Mouse (Mus musculus) hindbrain, postnatal 0 days (tissue): Measurements from ENCODE around the gene Kcnj11. TPM values are rescaled to one million over a fixed set of nuclear protein-coding genes. Genes with fewer than 3 reads are reported as not detected.

Experiments
- ATAC-seq: fragments of 200-750 bp; cut with Nextera tagmentation; 2 replicates; pipeline ENCODE4 v1.8.0; 2017; ENCODE audit warnings: mild to moderate bottlenecking, moderate TSS enrichment, moderate library complexity
- DNase-seq: peaks from one replicate; pipeline ENCODE4 v3.0.0-alpha.2; 2015; ENCODE audit warnings: low spot score
- H3K27ac ChIP-seq: fragments of 300-500 bp; sonication (generic); 2 replicates; pipeline ENCODE4 v1.5.1; 2014; ENCODE audit warnings: mild to moderate bottlenecking
- H3K27me3 ChIP-seq: fragments of 300-500 bp; sonication (generic); 2 replicates; pipeline ENCODE4 v1.6.1; 2014; ENCODE audit warnings: low read length, mixed read lengths; ENCODE audit not compliant: insufficient read depth
- H3K36me3 ChIP-seq: fragments of 300-500 bp; sonication (generic); 2 replicates; pipeline ENCODE4 v1.6.1; 2014; ENCODE audit warnings: low read length, mixed read lengths; ENCODE audit not compliant: insufficient read depth
- H3K4me1 ChIP-seq: fragments of 300-500 bp; sonication (generic); 2 replicates; pipeline ENCODE4 v1.6.1; 2014; ENCODE audit warnings: antibody characterized with exemption, low read length, mixed read lengths; ENCODE audit not compliant: insufficient read depth
- H3K4me2 ChIP-seq: fragments of 300-500 bp; sonication (generic); 2 replicates; pipeline ENCODE4 v1.6.1; 2014; ENCODE audit warnings: low read depth, mild to moderate bottlenecking, low read length, moderate library complexity, mixed read lengths
- H3K4me3 ChIP-seq: fragments of 300-500 bp; sonication (generic); 2 replicates; pipeline ENCODE4 v1.5.1; 2014; ENCODE audit warnings: low read length
- H3K9ac ChIP-seq: fragments of 300-500 bp; sonication (generic); replicated peaks from 2 replicates; pipeline ENCODE4 v1.6.1; 2014; ENCODE audit warnings: mild to moderate bottlenecking, low read length, moderate library complexity, mixed read lengths
- H3K9me3 ChIP-seq: fragments of 300-500 bp; sonication (generic); 2 replicates; pipeline ENCODE4 v1.6.1; 2016; ENCODE audit warnings: low read length, mixed read lengths
- CTCF ChIP-seq: IDR thresholded peaks from 2 replicates; pipeline ENCODE4 v1.5.1; 2016; ENCODE audit warnings: antibody characterized with exemption, control low read depth, low read depth
- WGBS: fragments of 180-500 bp; shearing (Covaris S2); extraction: QIAGEN DNeasy Blood & Tissue Kit; methylation state at CpG from one replicate; pipeline ENCODE4 v1.1.7; 2014; 5-methylcytosine and 5-hydroxymethylcytosine counted together
- polyA plus RNA-seq: library from polyadenylated mRNA; unstranded; fragments of >200 nt; fragmentation: Nextera tagmentation; extraction: Ambion mirVana; gene quantifications from 2 replicates; pipeline ENCODE4 v1.2.1, GENCODE M21; 2015
- total RNA-seq: library from RNA; depleted of rRNA; stranded (reverse); fragments of >200 nt; gene quantifications from 2 replicates; pipeline ENCODE4 v1.2.3, GENCODE M21; 2014; rRNA removed

The Kcnj11 gene
- total and polyA plus RNA-seq, 2 experiments from 2014 or later: 3.0 to 18.7 TPM

DNA sequence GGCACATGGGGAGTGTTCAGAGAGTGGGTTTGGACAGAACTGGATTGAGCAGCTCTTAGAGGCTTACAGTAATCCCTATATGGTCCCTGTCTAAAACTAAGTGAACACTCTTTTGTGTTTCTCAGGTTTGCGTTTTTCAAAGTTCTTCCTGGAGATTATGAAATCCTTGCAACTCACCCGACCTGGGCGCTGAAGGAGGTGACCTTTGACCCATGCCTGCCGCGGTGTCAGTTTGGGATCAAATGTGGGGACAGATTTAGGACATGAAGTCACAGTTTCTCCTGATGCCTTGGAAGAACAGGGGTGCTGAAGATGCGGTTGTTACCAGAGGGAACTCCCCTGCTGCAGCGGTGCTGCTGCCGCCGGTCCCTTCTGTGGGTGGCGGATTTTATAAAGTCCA is 56.5 kb downstream of the Kcnj11 start:
- no peak for DNase-seq
- WGBS: 92% methylated on average over 10 of the region's 10 CpGs
- no peak for ATAC-seq

More for the DNA sequence above, 56.5 kb downstream of the Kcnj11 start:
- no peak overlapping the region for H3K4me3 ChIP-seq
- H3K4me2 ChIP-seq: no peak overlapping the region
- H3K4me1 ChIP-seq: no peaks in the 10 kb centered on the region
- H3K9ac ChIP-seq: no peak overlapping the region
- TF ChIP-seq CTCF: no peak
- H3K27ac ChIP-seq: no peak overlapping the region
- no peaks in the 10 kb centered on the region for H3K9me3 ChIP-seq
- peaks cover 48% of the 10 kb centered on the region for H3K36me3 ChIP-seq
- H3K27me3 ChIP-seq: no peaks in the 10 kb centered on the region

Other genes with a start within 250 kb of the Kcnj11 start
- 161 and 196 TPM in 2 replicates for gene Kdelr1, start 228.0 kb downstream of the Kcnj11 start, total RNA-seq
- gene Kdelr1, start 228.0 kb downstream of the Kcnj11 start, polyA plus RNA-seq: 45.9 and 50.2 TPM in 2 replicates
- 37.8 and 44.9 TPM in 2 replicates for gene Grin2d, start 222.4 kb downstream of the Kcnj11 start, total RNA-seq
- gene Grin2d, start 222.4 kb downstream of the Kcnj11 start, polyA plus RNA-seq: 4.1 and 4.4 TPM in 2 replicates
- gene Syngr4, start 204.1 kb downstream of the Kcnj11 start, total RNA-seq: not detected in 2 replicates
- gene Syngr4, start 204.1 kb downstream of the Kcnj11 start, polyA plus RNA-seq: 0.19 and 0.51 TPM in 2 replicates
- gene Tmem143, start 203.8 kb downstream of the Kcnj11 start, total RNA-seq: 39.2 and 48.8 TPM in 2 replicates
- gene Tmem143, start 203.8 kb downstream of the Kcnj11 start, polyA plus RNA-seq: 4.6 and 6.8 TPM in 2 replicates
- 4.9 and 15.3 TPM in 2 replicates for gene Emp3, start 179.4 kb downstream of the Kcnj11 start, total RNA-seq
- 33.4 and 45.2 TPM in 2 replicates for gene Emp3, start 179.4 kb downstream of the Kcnj11 start, polyA plus RNA-seq
- 6.8 and 7.5 TPM in 2 replicates for gene Ccdc114, start 176.7 kb downstream of the Kcnj11 start, total RNA-seq
- gene Ccdc114, start 176.7 kb downstream of the Kcnj11 start, polyA plus RNA-seq: 7.8 and 10.6 TPM in 2 replicates
- gene Abcc6, start 70.5 kb downstream of the Kcnj11 start, total RNA-seq: 0.58 and 1.2 TPM in 2 replicates
- 0.55 and 0.64 TPM in 2 replicates for gene Abcc6, start 70.5 kb downstream of the Kcnj11 start, polyA plus RNA-seq
- 53.6 and 61.5 TPM in 2 replicates for gene Nomo1, start 67.1 kb downstream of the Kcnj11 start, total RNA-seq
- 36.9 and 37.9 TPM in 2 replicates for gene Nomo1, start 67.1 kb downstream of the Kcnj11 start, polyA plus RNA-seq
- gene Abcc8, start 79.3 kb upstream of the Kcnj11 start, total RNA-seq: 21.7 and 29.8 TPM in 2 replicates
- gene Abcc8, start 79.3 kb upstream of the Kcnj11 start, polyA plus RNA-seq: 10.1 and 11.2 TPM in 2 replicates
- gene Ush1c, start 137.7 kb upstream of the Kcnj11 start, total RNA-seq: 1.7 TPM in 1 of 2 replicates, not detected in the other
- 1.5 and 1.6 TPM in 2 replicates for gene Ush1c, start 137.7 kb upstream of the Kcnj11 start, polyA plus RNA-seq
- gene Otog, start 140.2 kb upstream of the Kcnj11 start, total RNA-seq: under 0.01 TPM in 1 of 2 replicates, not detected in the other
- gene Otog, start 140.2 kb upstream of the Kcnj11 start, polyA plus RNA-seq: 0.04 TPM in 1 of 2 replicates, not detected in the other